Mouse (Mus musculus) thymus, postnatal 0 days (tissue): ENCODE data around the gene Gm13691. TPM values are rescaled to one million over a fixed set of nuclear protein-coding genes. Genes with fewer than 3 reads are reported as not detected.
"Not testable (repeated sequence)": the region's sequence is repeated elsewhere in the genome, so short reads cannot be mapped to it uniquely, and the experiment has no call there.

Experiments
- DNase-seq: peaks from one replicate; pipeline ENCODE4 v3.0.0-alpha.2; 2015; ENCODE audit warnings: low spot score
- polyA plus RNA-seq: library from polyadenylated mRNA; unstranded; fragments of >200 nt; fragmentation: Nextera tagmentation; extraction: Ambion mirVana; gene quantifications from 2 replicates; pipeline ENCODE4 v1.2.1, GENCODE M21; 2015

The Gm13691 gene
- polyA plus RNA-seq, 1 experiment from 2014 or later, result not detected

- no peak for DNase-seq
Measured at GRCm38 (mm10) chr2:84032505-84032904, 42.2 kb downstream of the Gm13691 start.

- no peak for DNase-seq
Measured at GRCm38 (mm10) chr2:84035997-84036396, 45.6 kb downstream of the Gm13691 start.

DNA sequence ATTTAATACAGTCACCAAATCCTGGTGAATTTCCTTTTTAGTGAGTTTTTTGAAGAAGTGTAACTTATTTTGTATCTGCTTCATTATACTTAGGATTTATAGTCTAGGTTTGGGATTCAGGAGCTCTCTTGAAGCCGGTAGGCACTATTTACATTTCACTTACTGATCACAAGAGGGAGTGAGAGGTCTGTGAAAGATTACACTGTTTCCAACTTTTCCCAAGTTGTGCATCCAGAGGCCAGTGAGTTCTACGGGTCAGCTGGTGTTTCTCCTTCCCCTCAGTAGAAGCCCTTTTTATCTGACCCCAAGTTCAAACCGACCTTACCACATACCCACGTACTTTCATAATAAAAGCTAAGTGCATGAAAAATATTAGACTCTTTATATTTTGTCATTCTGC is 47.0 kb downstream of the Gm13691 start:
- DNase-seq, result no peak

DNA sequence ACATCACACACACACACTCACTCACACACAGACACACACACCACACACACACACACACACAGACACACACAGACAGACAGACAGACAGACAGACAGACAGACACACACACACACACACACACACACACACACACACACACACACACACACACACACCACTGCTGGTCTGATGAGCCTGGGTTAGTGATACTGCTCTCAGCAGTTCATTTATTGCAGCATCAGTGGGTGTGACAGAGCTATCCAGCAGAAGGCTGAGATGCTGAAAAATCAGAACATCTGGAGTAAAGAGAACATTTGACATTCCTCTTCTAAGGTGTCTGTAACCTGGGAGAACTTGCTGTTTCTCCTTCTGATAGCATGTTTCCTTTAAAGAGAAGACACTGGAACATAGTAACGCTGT is 47.6 kb downstream of the Gm13691 start:
- DNase-seq, result not testable (repeated sequence)

GRCm38 (mm10) chr2:84039277-84039676 is 48.9 kb downstream of the Gm13691 start:
- DNase-seq, result no peak

Other genes with a start within 250 kb of the Gm13691 start
- 0.60 and 0.94 TPM in 2 replicates for gene Fam171b, start 177.9 kb upstream of the Gm13691 start, polyA plus RNA-seq
- gene Zswim2, start 49.3 kb upstream of the Gm13691 start, polyA plus RNA-seq, result 0.06 TPM in 1 of 2 replicates, not detected in the other
- not detected in 2 replicates for gene Gm13698, start 34.9 kb upstream of the Gm13691 start, polyA plus RNA-seq
- gene Gm13693, start 29.1 kb upstream of the Gm13691 start, polyA plus RNA-seq, result not detected in 2 replicates
- gene Gm13695, start 23.2 kb upstream of the Gm13691 start, polyA plus RNA-seq, result not detected in 2 replicates
- not detected in 2 replicates for gene Gm13696, start 17.4 kb upstream of the Gm13691 start, polyA plus RNA-seq
- gene Gm13694, start 11.6 kb upstream of the Gm13691 start, polyA plus RNA-seq, result not detected in 2 replicates
- gene Gm13697, start 5.8 kb upstream of the Gm13691 start, polyA plus RNA-seq, result not detected in 2 replicates